Mouse (Mus musculus) intestine, postnatal 0 days (tissue): ENCODE results near the gene Dscam. TPM values are rescaled to one million over a fixed set of nuclear protein-coding genes. Genes with fewer than 3 reads are reported as not detected.

Experiments
- ATAC-seq: fragments of 200-750 bp; cut with Nextera tagmentation; 2 replicates; pipeline ENCODE4 v1.8.0; 2017; ENCODE audit warnings: mild to moderate bottlenecking, moderate TSS enrichment, moderate library complexity
- H3K27ac ChIP-seq: fragments of 300-500 bp; sonication (generic); 2 replicates; pipeline ENCODE4 v1.5.1; 2014; ENCODE audit warnings: mild to moderate bottlenecking, low read depth, low read length, moderate library complexity
- H3K27me3 ChIP-seq: fragments of 300-500 bp; sonication (generic); replicated peaks from 2 replicates; pipeline ENCODE4 v1.6.1; 2014; ENCODE audit warnings: low read length, mixed read lengths; ENCODE audit not compliant: control insufficient read depth, insufficient read depth
- H3K36me3 ChIP-seq: fragments of 300-500 bp; sonication (generic); 2 replicates; pipeline ENCODE4 v1.6.1; 2014; ENCODE audit warnings: mild to moderate bottlenecking, moderate library complexity; ENCODE audit not compliant: control insufficient read depth, insufficient read depth
- H3K4me1 ChIP-seq: fragments of 300-500 bp; sonication (generic); replicated peaks from 2 replicates; pipeline ENCODE4 v1.6.1; 2014; ENCODE audit warnings: antibody characterized with exemption, low read length, mixed read lengths; ENCODE audit not compliant: control insufficient read depth, insufficient read depth
- H3K4me2 ChIP-seq: fragments of 300-500 bp; sonication (generic); replicated peaks from 2 replicates; pipeline ENCODE4 v1.6.1; 2014; ENCODE audit warnings: low read depth, mild to moderate bottlenecking, moderate library complexity
- H3K4me3 ChIP-seq: fragments of 300-500 bp; sonication (generic); 2 replicates; pipeline ENCODE4 v1.5.1; 2014; ENCODE audit warnings: low read depth, low read length
- H3K9ac ChIP-seq: fragments of 300-500 bp; sonication (generic); 2 replicates; pipeline ENCODE4 v1.6.1; 2014; ENCODE audit warnings: mild to moderate bottlenecking, low read depth, low read length
- H3K9me3 ChIP-seq: fragments of 300-500 bp; sonication (generic); 2 replicates; pipeline ENCODE4 v1.6.1; 2016; ENCODE audit warnings: mixed run types; ENCODE audit not compliant: control insufficient read depth
- CTCF ChIP-seq: sonication (generic); IDR thresholded peaks from 2 replicates; pipeline ENCODE4 v1.5.1; 2016; ENCODE audit warnings: low read depth, mild to moderate bottlenecking, control low read depth, antibody characterized with exemption, moderate library complexity
- WGBS: fragments of 180-500 bp; shearing (Covaris S2); extraction: QIAGEN DNeasy Blood & Tissue Kit; methylation state at CpG from one replicate; pipeline ENCODE4 v1.1.7; 2014; 5-methylcytosine and 5-hydroxymethylcytosine counted together
- polyA plus RNA-seq: library from polyadenylated mRNA; unstranded; fragments of >200 nt; fragmentation: Nextera tagmentation; extraction: Ambion mirVana; gene quantifications from 2 replicates; pipeline ENCODE4 v1.2.1, GENCODE M21; 2015

The Dscam gene
- polyA plus RNA-seq, 1 experiment from 2014 or later: 0.25 TPM

DNA sequence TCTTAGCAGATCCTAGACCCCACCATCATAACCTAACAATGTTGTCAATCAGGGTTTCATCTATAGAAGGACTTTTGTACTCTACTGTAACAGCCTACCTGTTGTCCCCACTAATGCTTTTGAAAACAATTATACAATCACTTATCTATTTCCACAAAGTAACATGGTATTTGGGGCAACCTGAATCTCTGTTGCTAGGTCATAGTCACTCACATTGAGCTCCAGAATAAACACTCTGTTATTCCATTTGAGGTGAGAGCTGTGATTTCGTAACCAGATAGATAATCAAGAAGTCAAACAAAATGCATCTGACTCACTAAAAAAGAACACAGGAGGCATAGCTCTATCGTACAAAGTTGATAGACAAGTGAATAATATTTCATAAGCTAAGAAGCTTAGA lies 226.9 kb downstream of the Dscam start:
- no peaks in the 10 kb centered on the region for H3K36me3 ChIP-seq
- H3K9me3 ChIP-seq: no peaks in the 10 kb centered on the region
- no peak overlapping the region for H3K4me3 ChIP-seq
- H3K27me3 ChIP-seq: no peaks in the 10 kb centered on the region
- ATAC-seq: no peak
- no peak overlapping the region for H3K4me2 ChIP-seq
- H3K27ac ChIP-seq: no peak overlapping the region
- 66% methylated on average over 2 of the region's 2 CpGs for WGBS
- H3K4me1 ChIP-seq: no peaks in the 10 kb centered on the region
- H3K9ac ChIP-seq: no peak overlapping the region
- no peak for TF ChIP-seq CTCF

DNA sequence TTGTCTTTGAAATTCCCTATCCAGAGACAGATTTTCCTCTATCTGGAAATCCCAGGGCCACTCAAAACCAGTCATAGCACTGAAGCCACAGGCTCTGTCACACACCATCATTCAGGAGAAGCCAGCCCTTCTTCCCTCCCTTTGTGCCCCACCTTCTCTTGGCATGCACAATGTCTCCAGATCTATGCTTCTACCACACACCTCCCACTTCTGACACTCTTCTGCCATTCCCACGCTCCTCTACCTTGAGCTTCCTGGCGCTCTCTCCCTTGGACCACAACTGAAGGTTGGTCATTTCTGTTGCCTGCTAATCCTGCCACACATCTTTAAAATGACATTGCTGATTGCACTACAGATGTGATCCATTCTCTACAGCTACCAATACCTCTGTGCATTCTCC lies 235.8 kb downstream of the Dscam start:
- WGBS: 86% methylated on average over 2 of the region's 2 CpGs
- no peak overlapping the region for H3K9ac ChIP-seq
- no peak overlapping the region for H3K4me2 ChIP-seq
- H3K4me1 ChIP-seq: no peaks in the 10 kb centered on the region
- H3K4me3 ChIP-seq: no peak overlapping the region
- no peaks in the 10 kb centered on the region for H3K27me3 ChIP-seq
- no peaks in the 10 kb centered on the region for H3K36me3 ChIP-seq
- ATAC-seq: no peak
- no peaks in the 10 kb centered on the region for H3K9me3 ChIP-seq
- TF ChIP-seq CTCF: no peak
- no peak overlapping the region for H3K27ac ChIP-seq

DNA sequence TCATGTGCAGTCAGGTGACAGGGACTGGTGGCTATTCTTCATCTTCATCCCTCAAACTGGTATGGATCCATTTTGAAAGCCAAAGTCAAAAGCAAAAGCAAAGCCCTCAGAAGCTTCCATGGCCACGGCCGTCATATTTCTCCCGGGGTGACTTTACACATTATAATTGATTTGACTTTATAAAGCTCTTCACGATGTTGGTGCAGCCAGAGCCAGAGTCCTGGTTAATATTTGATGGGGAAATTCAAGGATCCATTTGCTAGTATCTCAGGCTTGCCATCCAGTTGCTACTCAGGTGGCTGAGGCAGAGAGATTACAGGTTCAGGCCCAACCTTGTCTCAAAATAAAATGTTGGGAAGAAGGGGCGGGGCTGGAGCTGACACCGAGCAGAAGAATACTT lies 238.3 kb downstream of the Dscam start:
- Histone ChIP-seq H3K4me2 (no peak overlapping the region), H3K27ac (no peak overlapping the region), H3K4me3 (no peak overlapping the region), H3K36me3 (no peaks in the 10 kb centered on the region), H3K9ac (no peak overlapping the region), H3K4me1 (no peaks in the 10 kb centered on the region), H3K9me3 (no peaks in the 10 kb centered on the region), H3K27me3 (no peaks in the 10 kb centered on the region)
- no peak for ATAC-seq
- TF ChIP-seq CTCF: no peak
- 88% methylated on average over 6 of the region's 6 CpGs for WGBS

DNA sequence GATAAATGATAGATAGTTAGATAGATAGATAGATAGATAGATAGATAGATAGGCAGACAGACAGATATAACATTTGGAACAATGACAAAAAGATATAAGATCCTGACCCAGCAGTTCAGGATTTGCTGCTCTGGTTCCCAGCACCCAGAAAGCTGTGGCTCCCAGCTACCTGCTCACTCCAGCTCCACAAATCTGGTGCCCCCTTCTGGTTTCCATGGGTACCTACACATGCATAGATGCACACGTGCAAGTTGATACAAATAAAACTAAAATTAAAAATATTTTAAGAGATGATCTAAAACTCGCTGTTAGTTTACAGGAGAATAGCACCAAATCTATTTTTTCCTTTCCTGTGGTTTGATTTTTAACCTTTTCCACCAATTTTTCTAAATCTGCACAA lies 238.8 kb downstream of the Dscam start:
- H3K4me1 ChIP-seq: no peaks in the 10 kb centered on the region
- ATAC-seq: no peak
- TF ChIP-seq CTCF: no peak
- H3K4me3 ChIP-seq: no peak overlapping the region
- H3K36me3 ChIP-seq: no peaks in the 10 kb centered on the region
- no peaks in the 10 kb centered on the region for H3K9me3 ChIP-seq
- no peak overlapping the region for H3K27ac ChIP-seq
- 81% methylated on average over 2 of the region's 2 CpGs for WGBS
- H3K27me3 ChIP-seq: no peaks in the 10 kb centered on the region
- H3K9ac ChIP-seq: no peak overlapping the region
- H3K4me2 ChIP-seq: no peak overlapping the region

DNA sequence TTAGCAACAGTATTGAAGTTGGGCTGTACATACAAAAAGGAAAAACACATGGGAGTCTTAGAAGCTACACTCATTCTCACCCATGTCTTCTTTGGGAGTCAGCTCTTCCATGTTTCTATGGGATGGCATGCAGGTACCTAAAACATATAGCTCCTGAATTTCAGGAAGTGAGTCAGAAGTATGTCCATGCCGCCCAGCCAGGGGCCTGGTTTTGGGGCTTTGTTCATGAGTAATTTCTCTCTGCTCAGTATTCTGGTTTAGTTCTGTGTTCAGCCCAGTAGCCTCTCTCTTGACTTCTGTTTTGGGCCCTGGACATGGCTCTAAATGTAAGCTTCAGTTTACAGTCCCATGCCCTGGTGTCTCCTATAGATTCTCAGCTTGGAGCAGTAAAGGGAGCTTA lies 242.5 kb downstream of the Dscam start:
- H3K9ac ChIP-seq: no peak overlapping the region
- H3K27me3 ChIP-seq: no peaks in the 10 kb centered on the region
- H3K27ac ChIP-seq: no peak overlapping the region
- H3K9me3 ChIP-seq: no peaks in the 10 kb centered on the region
- H3K36me3 ChIP-seq: no peaks in the 10 kb centered on the region
- no peak for ATAC-seq
- H3K4me2 ChIP-seq: no peak overlapping the region
- 88% methylated on average over 1 of the region's 1 CpGs for WGBS
- no peak overlapping the region for H3K4me3 ChIP-seq
- TF ChIP-seq CTCF: no peak
- H3K4me1 ChIP-seq: no peaks in the 10 kb centered on the region

DNA sequence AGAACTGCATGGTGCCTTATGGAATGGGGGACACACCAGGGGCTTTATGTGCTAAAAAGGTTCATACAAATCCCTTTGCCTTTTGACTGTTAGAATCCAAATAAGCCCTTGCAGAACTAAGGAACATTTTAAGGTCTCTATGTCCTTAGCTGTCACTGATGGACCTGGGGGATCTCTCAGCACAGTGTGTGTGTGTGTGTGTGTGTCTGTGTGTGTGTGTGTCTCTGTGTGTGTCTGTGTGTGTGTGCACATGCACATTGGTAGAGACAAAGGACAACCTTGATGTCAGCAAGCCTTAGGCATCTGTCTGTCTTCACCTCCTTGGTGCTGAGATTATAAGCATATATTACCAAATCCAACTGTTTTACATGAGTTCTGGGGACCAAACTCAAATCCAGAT lies 243.1 kb downstream of the Dscam start:
- H3K27ac ChIP-seq: no peak overlapping the region
- no peaks in the 10 kb centered on the region for H3K36me3 ChIP-seq
- no peak overlapping the region for H3K4me2 ChIP-seq
- no peak for TF ChIP-seq CTCF
- H3K9me3 ChIP-seq: no peaks in the 10 kb centered on the region
- no peaks in the 10 kb centered on the region for H3K27me3 ChIP-seq
- no peaks in the 10 kb centered on the region for H3K4me1 ChIP-seq
- no peak for ATAC-seq
- H3K4me3 ChIP-seq: no peak overlapping the region
- H3K9ac ChIP-seq: no peak overlapping the region

- no peak for TF ChIP-seq CTCF
- no peak overlapping the region for H3K9ac ChIP-seq
- H3K27me3 ChIP-seq: no peaks in the 10 kb centered on the region
- H3K4me1 ChIP-seq: no peaks in the 10 kb centered on the region
- no peaks in the 10 kb centered on the region for H3K36me3 ChIP-seq
- ATAC-seq: no peak
- no peak overlapping the region for H3K4me3 ChIP-seq
- H3K9me3 ChIP-seq: no peaks in the 10 kb centered on the region
- H3K4me2 ChIP-seq: no peak overlapping the region
- 58% methylated on average over 3 of the region's 3 CpGs for WGBS
- no peak overlapping the region for H3K27ac ChIP-seq
These were observed 243.6 kb downstream of the Dscam start for GRCm38 (mm10) chr16:96926977-96927376.
